Mouse (Mus musculus) CH12.LX (cell line): ENCODE measurements around the gene Tfg. TPM values are rescaled to one million over a fixed set of nuclear protein-coding genes. Genes with fewer than 3 reads are reported as not detected.
A peak's percentile ranks its signal among the peaks of the same experiment; 100 is the strongest.

Experiments
- DNase-seq: peaks from one replicate; pipeline ENCODE4 v3.0.0-alpha.2; 2013; ENCODE audit errors: extremely low read depth
- H3K27ac ChIP-seq: 2 replicates; pipeline ENCODE4 v1.5.1; 2012; ENCODE audit warnings: low read depth, mild to moderate bottlenecking, control low read depth, moderate library complexity; ENCODE audit not compliant: insufficient read depth
- H3K27me3 ChIP-seq: replicated peaks from 2 replicates; pipeline ENCODE3; 2012; ENCODE audit warnings: inconsistent platforms
- H3K36me3 ChIP-seq, 2 experiments: replicated peaks in 1 of 2; 2 replicates each; pipeline versions ENCODE3 to v1.6.1; 2012; ENCODE audit warnings: inconsistent platforms in 1 of 2, low read length in 1 of 2, mild to moderate bottlenecking in 1 of 2, mixed read lengths in 1 of 2, moderate library complexity in 1 of 2; ENCODE audit not compliant: control insufficient read depth in 1 of 2, insufficient read depth in 1 of 2
- H3K4me1 ChIP-seq, 2 experiments: 2 replicates each; pipeline ENCODE4 v1.6.1; 2012; ENCODE audit warnings: inconsistent platforms in 1 of 2, moderate library complexity in 1 of 2; ENCODE audit not compliant: insufficient read depth in 2 of 2, control insufficient read depth in 1 of 2
- H3K4me2 ChIP-seq: 2 replicates; pipeline ENCODE4 v1.6.1; 2012; ENCODE audit warnings: low read depth, mild to moderate bottlenecking, control low read depth; ENCODE audit not compliant: poor library complexity, insufficient read depth, severe bottlenecking
- H3K4me3 ChIP-seq, 3 experiments: fragments of 150-350 bp in 1 of 3; sonication (generic) in 1 of 3; replicated peaks in 1 of 3; 2 replicates each; pipeline versions ENCODE3 to v1.5.1; 2011 to 2012; ENCODE audit warnings: low read depth in 2 of 3, low read length in 2 of 3, mild to moderate bottlenecking in 2 of 3, moderate library complexity in 2 of 3, control low read depth in 1 of 3, improper control_type of control experiment in 1 of 3, inconsistent platforms in 1 of 3, mixed read lengths in 1 of 3; ENCODE audit not compliant: poor library complexity in 1 of 3
- H3K79me2 ChIP-seq: replicated peaks from 2 replicates; pipeline ENCODE4 v1.6.1; 2012; ENCODE audit warnings: mild to moderate bottlenecking, moderate library complexity; ENCODE audit not compliant: control insufficient read depth, poor library complexity, insufficient read depth, severe bottlenecking; ENCODE audit errors: extremely low read depth
- H3K9ac ChIP-seq: 2 replicates; pipeline ENCODE4 v1.6.1; 2012; ENCODE audit warnings: low read depth, mild to moderate bottlenecking, control low read depth, moderate library complexity; ENCODE audit not compliant: insufficient read depth
- H3K9me3 ChIP-seq: replicated peaks from 2 replicates; pipeline ENCODE3; 2012; ENCODE audit warnings: low read length, inconsistent platforms, mixed read lengths
- BHLHE40 ChIP-seq: IDR thresholded peaks from 2 replicates; pipeline ENCODE4 v1.6.1; 2011; ENCODE audit warnings: mild to moderate bottlenecking, low read depth, low read length, improper control_type of control experiment
- CHD1 ChIP-seq: IDR thresholded peaks from 2 replicates; pipeline ENCODE4 v1.6.1; 2012; ENCODE audit warnings: low read depth, low read length, improper control_type of control experiment, inconsistent platforms
- CHD2 ChIP-seq: IDR thresholded peaks from 2 replicates; pipeline ENCODE4 v1.6.1; 2011; ENCODE audit warnings: low read length, improper control_type of control experiment
- CTCF ChIP-seq, 2 experiments: IDR thresholded peaks in 1 of 2; conservative IDR thresholded peaks in 1 of 2; 2 replicates each; pipeline ENCODE4 v1.5.1; 2011 to 2012; ENCODE audit warnings: low read depth in 2 of 2, low read length in 2 of 2, improper control_type of control experiment in 1 of 2, inconsistent platforms in 1 of 2, mild to moderate bottlenecking in 1 of 2, moderate library complexity in 1 of 2
- E2F4 ChIP-seq: IDR thresholded peaks from 2 replicates; pipeline ENCODE4 v1.6.1; 2011; ENCODE audit warnings: low read depth, low read length, improper control_type of control experiment; ENCODE audit not compliant: insufficient replicate concordance
- EP300 ChIP-seq: IDR thresholded peaks from 2 replicates; pipeline ENCODE4 v1.6.1; 2011; ENCODE audit warnings: low read length, improper control_type of control experiment
- ETS1 ChIP-seq: conservative IDR thresholded peaks from 2 replicates; pipeline ENCODE4 v1.6.1; 2012; ENCODE audit warnings: low read depth, mild to moderate bottlenecking, inconsistent platforms, low read length, improper control_type of control experiment, moderate library complexity
- GABPA ChIP-seq: IDR thresholded peaks from 2 replicates; pipeline ENCODE4 v1.6.1; 2012; ENCODE audit warnings: low read depth, low read length, improper control_type of control experiment, inconsistent platforms; ENCODE audit not compliant: insufficient replicate concordance
- KAT2A ChIP-seq: IDR thresholded peaks from 2 replicates; pipeline ENCODE4 v1.6.1; 2012; ENCODE audit warnings: low read length, improper control_type of control experiment, inconsistent platforms; ENCODE audit not compliant: insufficient replicate concordance
- MAFK ChIP-seq: IDR thresholded peaks from 2 replicates; pipeline ENCODE4 v1.6.1; 2011; ENCODE audit warnings: low read length, improper control_type of control experiment; ENCODE audit not compliant: insufficient replicate concordance
- MAX ChIP-seq: IDR thresholded peaks from 2 replicates; pipeline ENCODE4 v1.6.1; 2011; ENCODE audit warnings: low read length, improper control_type of control experiment
- MAZ ChIP-seq: IDR thresholded peaks from 2 replicates; pipeline ENCODE4 v1.6.1; 2012; ENCODE audit warnings: low read depth, mild to moderate bottlenecking, inconsistent platforms, low read length, improper control_type of control experiment, moderate library complexity
- MEF2A ChIP-seq: IDR thresholded peaks from 2 replicates; pipeline ENCODE4 v1.6.1; 2014; ENCODE audit warnings: low read depth, mild to moderate bottlenecking, inconsistent platforms, low read length, improper control_type of control experiment, borderline replicate concordance
- NRF1 ChIP-seq: IDR thresholded peaks from 2 replicates; pipeline ENCODE4 v1.6.1; 2014; ENCODE audit warnings: low read depth, mild to moderate bottlenecking, inconsistent platforms, low read length, improper control_type of control experiment, moderate library complexity
- PAX5 ChIP-seq: IDR thresholded peaks from 2 replicates; pipeline ENCODE4 v1.6.1; 2012; ENCODE audit warnings: low read length, inconsistent platforms, mixed read lengths
- RAD21 ChIP-seq: IDR thresholded peaks from 2 replicates; pipeline ENCODE4 v1.6.1; 2011; ENCODE audit warnings: low read depth, mild to moderate bottlenecking, low read length, improper control_type of control experiment, moderate library complexity
- RCOR1 ChIP-seq: conservative IDR thresholded peaks from 2 replicates; pipeline ENCODE4 v1.6.1; 2012; ENCODE audit warnings: low read depth, mild to moderate bottlenecking, inconsistent platforms, low read length, improper control_type of control experiment
- TBP ChIP-seq: conservative IDR thresholded peaks from 2 replicates; pipeline ENCODE4 v1.6.1; 2011; ENCODE audit warnings: low read depth, low read length, improper control_type of control experiment
- USF1 ChIP-seq: IDR thresholded peaks from 2 replicates; pipeline ENCODE4 v1.6.1; 2014; ENCODE audit warnings: low read depth, mild to moderate bottlenecking, inconsistent platforms, low read length, improper control_type of control experiment
- USF2 ChIP-seq: conservative IDR thresholded peaks from 2 replicates; pipeline ENCODE4 v1.6.1; 2011; ENCODE audit warnings: low read depth, low read length, improper control_type of control experiment
- ZC3H11A ChIP-seq: IDR thresholded peaks from 2 replicates; pipeline ENCODE4 v1.6.1; 2012; ENCODE audit warnings: low read depth, mild to moderate bottlenecking, inconsistent platforms, low read length, improper control_type of control experiment
- ZKSCAN1 ChIP-seq: IDR thresholded peaks from 2 replicates; pipeline ENCODE4 v1.6.1; 2012; ENCODE audit warnings: low read depth, inconsistent platforms, low read length, improper control_type of control experiment, borderline replicate concordance
- dilution Hi-C: fragments of 300-500 bp; cut with MboI; formaldehyde crosslinking; loops from 2 replicates; pipeline ENCODE4 v1.14.3; 2020; ENCODE audit warnings: low sequenced_read_pairs; ENCODE audit not compliant: extremely low pct_unique_long_range_greater_than_20kb, extremely low pct_ligation_motif_present
- in situ Hi-C: fragments of 300-500 bp; cut with MboI; formaldehyde crosslinking; loops from 3 replicates; pipeline ENCODE4 v1.14.3; 2019; ENCODE audit warnings: low sequenced_read_pairs, low pct_ligation_motif_present, low pct_unique_long_range_greater_than_20kb, mixed read lengths
- polyA plus RNA-seq: library from polyadenylated mRNA; unstranded; fragments of >175 nt; gene quantifications from 2 replicates; pipeline ENCODE4 v1.2.1, GENCODE M21; 2012; ENCODE audit warnings: low read depth; ENCODE audit not compliant: insufficient read length
- total RNA-seq, 2 experiments: library from RNA; depleted of rRNA; stranded (reverse); fragments of 300-350 nt in 1 of 2; fragments of >200 nt in 1 of 2; gene quantifications; 2 replicates each; pipeline ENCODE4 v1.2.3; 2012 to 2014

Gene Tfg
- total and polyA plus RNA-seq, 3 experiments, result 54.2 to 132 (median 103) TPM

GRCm38 (mm10) chr16:56658866-56659265 lies 58.4 kb downstream of the Tfg start:
- in situ Hi-C loops, result no loop called here
- no peaks in the 10 kb centered on the region for H3K4me1 ChIP-seq
- no peak for DNase-seq
- no peak overlapping the region for H3K9ac ChIP-seq
- no peak overlapping the region for H3K4me2 ChIP-seq
- no peak overlapping the region for H3K4me3 ChIP-seq
- dilution Hi-C loops, result no loop called here
- no peak for TF ChIP-seq MEF2A
- no peak for TF ChIP-seq E2F4
- TF ChIP-seq ZKSCAN1, result no peak
- no peak for TF ChIP-seq GABPA
- TF ChIP-seq CHD1, result no peak
- no peak for TF ChIP-seq USF2
- TF ChIP-seq ETS1, result no peak
- TF ChIP-seq CTCF (conservative IDR thresholded peaks at IDR 0.05 in 1 of 2, IDR thresholded peaks at IDR 0.05 in 1 of 2; ENCODE audit: low read depth in 2 of 2, low read length in 2 of 2), result no peak
- no peaks in the 10 kb centered on the region for H3K27me3 ChIP-seq
- H3K27ac ChIP-seq, result no peak overlapping the region
- no peaks in the 10 kb centered on the region for H3K79me2 ChIP-seq
- no peaks in the 10 kb centered on the region for H3K36me3 ChIP-seq
- H3K9me3 ChIP-seq, result no peaks in the 10 kb centered on the region

GRCm38 (mm10) chr16:56655193-56655910 lies 61.9 kb downstream of the Tfg start:
- no peaks in the 10 kb centered on the region for H3K4me1 ChIP-seq
- no peak overlapping the region for H3K4me3 ChIP-seq
- H3K27ac ChIP-seq, result no peak overlapping the region
- no peaks in the 10 kb centered on the region for H3K36me3 ChIP-seq
- no peak overlapping the region for H3K9ac ChIP-seq
- no peaks in the 10 kb centered on the region for H3K27me3 ChIP-seq
- H3K79me2 ChIP-seq, result no peaks in the 10 kb centered on the region
- in situ Hi-C loops, result no loop called here
- TF ChIP-seq CHD2, result no peak
- TF ChIP-seq BHLHE40, result no peak
- TF ChIP-seq, all 38 proteins: peak for 0
- no peak overlapping the region for H3K4me2 ChIP-seq
- H3K9me3 ChIP-seq, result no peaks in the 10 kb centered on the region
- dilution Hi-C loops, result no loop called here
- no peak for DNase-seq

DNA sequence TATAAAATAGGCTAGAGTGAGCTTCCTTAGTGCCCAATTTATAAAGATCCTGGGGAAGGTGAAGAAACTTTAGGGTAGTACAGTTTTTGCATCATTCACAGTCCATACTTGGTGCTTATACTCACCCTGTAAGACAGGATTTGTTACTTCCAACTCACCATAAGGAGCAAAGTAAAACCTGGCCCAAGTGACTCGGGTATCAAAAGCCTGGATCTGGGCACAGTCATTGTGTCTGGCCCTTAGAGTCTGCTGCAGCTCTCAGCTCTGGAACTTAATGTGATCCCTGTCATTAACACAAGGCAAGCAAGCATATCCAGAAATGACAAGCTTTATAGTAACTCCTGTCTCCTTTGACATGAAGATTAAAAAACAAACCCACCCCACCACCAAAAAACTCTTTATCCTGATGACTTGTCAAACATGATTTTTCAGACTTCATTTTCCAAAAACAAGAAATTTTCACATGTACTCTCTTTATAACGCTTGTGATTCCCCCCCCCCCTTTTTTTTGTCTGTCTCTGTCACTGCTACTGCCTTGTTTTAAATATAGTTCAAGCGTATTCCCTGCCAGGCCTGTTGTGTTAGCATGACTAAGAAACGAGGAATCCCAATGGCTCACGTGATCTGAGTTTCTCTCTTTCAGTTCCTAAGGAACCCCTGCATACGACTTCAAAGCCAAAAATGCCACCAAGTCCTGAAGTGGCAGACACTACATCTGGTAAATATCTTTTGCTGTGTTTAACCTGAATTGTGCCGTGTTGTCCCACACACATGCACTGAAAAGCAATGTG lies 70.7 kb downstream of the Tfg start:
- no peak overlapping the region for H3K4me3 ChIP-seq
- in situ Hi-C loops, result no loop called here
- dilution Hi-C loops, result no loop called here
- no peaks in the 10 kb centered on the region for H3K27me3 ChIP-seq
- H3K4me1 ChIP-seq, result no peaks in the 10 kb centered on the region
- H3K9ac ChIP-seq, result no peak overlapping the region
- no peaks in the 10 kb centered on the region for H3K79me2 ChIP-seq
- no peak for DNase-seq
- no peak overlapping the region for H3K4me2 ChIP-seq
- H3K36me3 ChIP-seq, result no peaks in the 10 kb centered on the region
- no peak overlapping the region for H3K27ac ChIP-seq
- H3K9me3 ChIP-seq, result no peaks in the 10 kb centered on the region
- no peak for TF ChIP-seq CHD1
- no peak for TF ChIP-seq NRF1
- peak; percentile 10; the same call in 1 of the 2 replicates for TF ChIP-seq USF1
- TF ChIP-seq KAT2A, result no peak
- no peak for TF ChIP-seq RAD21
- no peak for TF ChIP-seq ZKSCAN1
- 0 out of 2 replicates have a peak, but pooled peaks have one; percentile 31 for TF ChIP-seq USF2
- no peak for TF ChIP-seq EP300
- TF ChIP-seq PAX5, result no peak
- TF ChIP-seq TBP, result no peak
- TF ChIP-seq BHLHE40, result peak; percentile 76
- no peak for TF ChIP-seq CHD2
- TF ChIP-seq RCOR1, result no peak
- TF ChIP-seq MAX, result no peak
- no peak for TF ChIP-seq CTCF (conservative IDR thresholded peaks at IDR 0.05 in 1 of 2, IDR thresholded peaks at IDR 0.05 in 1 of 2; ENCODE audit: low read depth in 2 of 2, low read length in 2 of 2)
- no peak for TF ChIP-seq ZC3H11A
- no peak for TF ChIP-seq MAZ
- TF ChIP-seq MAFK, result no peak
